Mouse (Mus musculus): Measurements from ENCODE around the gene Tmcc2. TPM values are rescaled to one million over a fixed set of nuclear protein-coding genes. Genes with fewer than 3 reads are reported as not detected.

The Tmcc2 gene
- total RNA-seq, 2 experiments from 2014 or later = 250 to 270 TPM

- DNase-seq (ENCODE audit: low spot score in 2 of 2) = no peak
Observed at GRCm38 (mm10) chr1:132392872-132393271, 1.8 kb upstream of the Tmcc2 start.

DNA sequence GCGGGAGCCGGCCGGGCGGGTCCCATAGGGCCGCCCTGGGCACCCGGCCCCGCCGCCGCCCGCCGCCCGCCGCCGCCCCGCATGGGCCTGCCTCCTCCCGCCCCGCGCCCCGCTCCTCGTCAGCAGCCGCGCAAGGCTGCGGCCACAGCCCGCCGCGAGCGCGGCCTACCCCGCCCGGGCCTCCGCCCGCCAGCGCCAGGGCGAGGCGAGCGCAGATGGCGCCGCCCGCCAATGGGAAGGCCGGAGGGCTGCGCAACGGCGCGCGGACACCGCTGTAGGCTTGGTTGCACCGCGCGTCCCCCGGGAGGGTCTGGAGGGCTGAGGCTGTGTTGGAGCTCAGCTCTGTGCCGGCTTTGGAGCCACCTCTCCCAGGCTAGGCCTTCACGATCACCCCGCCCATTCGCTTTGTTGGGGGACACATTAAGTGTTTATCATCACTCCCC, 520 bp upstream of the Tmcc2 start:
- DNase-seq (ENCODE audit: low spot score in 2 of 2) = peak; percentile 73 to 75

GRCm38 (mm10) chr1:132389886-132390585, 1.0 kb downstream of the Tmcc2 start:
- peak; percentile 79 to 88 for DNase-seq (ENCODE audit: low spot score in 2 of 2)

DNA sequence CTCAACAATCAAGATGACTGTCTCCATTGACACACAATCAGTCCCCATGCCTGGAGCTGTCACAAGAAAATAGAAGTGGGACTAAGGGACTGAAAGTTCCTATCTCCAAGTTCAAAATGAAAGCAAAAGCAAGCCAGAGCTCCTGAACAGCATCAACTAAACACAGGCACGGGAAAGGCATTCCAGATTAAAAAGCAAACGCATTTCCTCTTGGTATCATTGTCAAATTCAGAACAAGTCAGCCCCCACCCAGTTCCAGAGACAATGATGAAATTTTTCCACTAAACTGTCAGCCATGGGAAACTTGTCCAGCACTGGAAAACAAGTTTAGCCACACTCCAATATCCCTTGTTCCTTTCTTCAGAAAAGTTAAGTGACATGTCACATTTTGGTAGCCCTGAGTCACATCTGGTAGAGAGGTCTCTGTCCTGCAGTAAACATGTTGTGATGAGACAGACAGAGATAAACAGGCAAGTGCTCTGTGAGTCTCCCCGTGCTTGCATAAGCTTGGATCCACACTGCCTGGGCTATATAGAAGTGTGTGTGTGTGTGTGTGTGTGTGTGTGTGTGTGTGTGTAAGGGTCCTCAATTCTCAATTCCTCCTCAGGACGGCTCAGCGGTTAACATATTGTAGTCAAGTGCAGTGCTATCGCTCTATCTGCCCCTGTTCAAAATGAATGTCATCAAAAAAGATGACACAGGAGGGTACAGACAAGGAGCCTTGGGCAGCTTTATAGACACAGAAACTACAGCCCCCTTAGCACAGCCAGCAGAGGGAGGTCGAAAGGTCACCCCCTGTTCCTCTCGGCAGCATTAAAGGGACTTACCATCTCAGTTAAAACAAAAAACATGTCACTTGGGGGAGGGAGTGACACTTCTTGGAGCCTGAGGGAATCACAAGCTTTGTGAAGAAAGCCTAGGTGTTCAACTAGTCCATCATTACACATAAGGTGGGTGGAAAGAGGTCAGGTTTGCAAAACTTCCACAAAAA, 2.0 kb downstream of the Tmcc2 start:
- DNase-seq (ENCODE audit: low spot score in 2 of 2) = no peak

GRCm38 (mm10) chr1:132387943-132388342, 3.1 kb downstream of the Tmcc2 start:
- DNase-seq (ENCODE audit: low spot score in 2 of 2) = peak in 1 of 2 experiments; percentile 78

DNA sequence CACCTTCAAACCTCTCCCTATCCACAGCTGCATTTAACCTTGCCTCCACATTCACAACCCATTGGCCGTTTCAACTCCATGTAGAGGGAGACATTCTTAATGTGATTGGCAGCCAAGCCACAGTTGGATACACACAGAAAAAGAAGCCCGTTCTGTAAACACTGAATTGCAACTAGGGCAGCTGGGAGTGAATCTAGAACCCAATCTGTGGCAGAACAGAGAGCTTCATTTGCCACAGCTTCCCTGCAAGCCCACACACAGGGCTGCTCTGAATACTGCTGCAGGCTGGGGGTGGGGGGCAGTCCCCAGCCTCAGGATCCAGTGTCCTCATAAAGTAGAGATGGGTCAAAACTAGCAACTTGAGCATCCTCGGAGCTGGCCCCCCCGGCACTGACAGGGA, 4.8 kb downstream of the Tmcc2 start:
- DNase-seq (ENCODE audit: low spot score in 2 of 2) = peak in 1 of 2 experiments; percentile 85

- no peak for DNase-seq (ENCODE audit: low spot score in 2 of 2)
Observed at GRCm38 (mm10) chr1:132385711-132386110, 5.4 kb downstream of the Tmcc2 start.

- no peak for DNase-seq (ENCODE audit: low spot score in 2 of 2)
Observed at GRCm38 (mm10) chr1:132385266-132385665, 5.8 kb downstream of the Tmcc2 start.

DNA sequence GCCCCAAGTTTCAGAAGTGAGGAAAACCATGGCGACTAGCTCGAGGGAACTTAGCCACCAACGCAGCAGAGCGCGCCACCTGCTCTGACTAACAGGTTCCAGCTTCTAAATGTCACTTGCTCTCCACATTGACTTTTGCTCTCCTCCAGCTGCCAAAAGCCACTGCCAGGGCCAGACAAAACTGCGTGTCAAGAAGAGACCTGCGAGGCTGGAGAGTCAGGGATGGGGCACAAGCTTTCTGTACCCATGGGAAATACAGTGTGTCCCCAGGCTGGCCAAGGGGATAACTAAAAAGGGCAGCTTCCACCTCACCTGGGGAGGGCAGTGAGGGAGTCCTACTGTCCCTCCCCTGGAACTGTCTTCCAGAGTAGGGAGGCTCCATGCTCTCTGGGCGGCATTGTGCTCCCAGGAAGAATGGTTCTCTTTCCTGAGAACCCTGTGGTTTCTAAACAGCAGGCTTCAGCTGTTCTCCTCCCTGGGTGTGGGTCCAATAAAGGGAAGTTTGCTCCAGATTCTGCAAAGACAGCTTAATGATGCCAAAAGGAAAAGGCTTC, 7.0 kb downstream of the Tmcc2 start:
- DNase-seq (ENCODE audit: low spot score in 2 of 2) = no peak

DNA sequence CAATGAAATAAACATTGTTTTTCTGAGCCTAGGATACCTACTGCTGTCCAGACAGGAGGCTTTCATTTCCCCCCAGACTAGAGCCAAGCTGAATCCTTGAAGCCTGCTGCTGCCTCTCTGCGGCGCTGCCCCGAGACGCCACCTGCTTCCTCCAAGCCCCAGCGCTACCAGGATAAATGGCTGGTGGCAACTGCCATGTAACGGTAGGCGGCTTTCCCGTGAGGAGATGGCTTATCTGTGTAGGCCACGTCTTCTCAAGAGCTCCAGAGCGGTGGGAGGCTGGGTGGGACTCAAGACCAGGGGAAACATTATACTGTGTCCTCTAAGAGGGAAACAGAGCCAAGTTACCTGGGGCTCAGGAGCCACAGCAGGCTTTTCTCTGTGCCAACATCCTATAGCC, 9.2 kb downstream of the Tmcc2 start:
- no peak for DNase-seq (ENCODE audit: low spot score in 2 of 2)

GRCm38 (mm10) chr1:132380550-132381100, 10.5 kb downstream of the Tmcc2 start:
- no peak for DNase-seq (ENCODE audit: low spot score in 2 of 2)

- DNase-seq (ENCODE audit: low spot score in 2 of 2) = no peak
Observed at GRCm38 (mm10) chr1:132377811-132378210, 13.3 kb downstream of the Tmcc2 start.

DNA sequence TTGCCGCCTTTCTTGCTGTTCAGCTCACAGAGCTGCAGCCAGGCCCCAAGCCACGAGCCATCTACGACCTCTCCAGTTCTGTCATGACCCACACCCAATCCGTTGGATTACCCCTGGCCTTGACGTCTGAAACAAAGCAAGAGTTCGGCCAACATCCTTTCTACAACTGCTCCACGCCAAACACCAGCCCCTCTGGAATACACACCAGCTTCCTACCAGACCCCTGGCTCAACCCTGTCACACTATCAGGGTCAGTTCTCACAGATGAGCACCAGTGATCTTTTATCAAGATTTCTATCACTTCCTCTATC, 14.1 kb downstream of the Tmcc2 start:
- DNase-seq (ENCODE audit: low spot score in 2 of 2) = no peak

GRCm38 (mm10) chr1:132376211-132377054, 14.6 kb downstream of the Tmcc2 start:
- DNase-seq (ENCODE audit: low spot score in 2 of 2) = no peak

DNA sequence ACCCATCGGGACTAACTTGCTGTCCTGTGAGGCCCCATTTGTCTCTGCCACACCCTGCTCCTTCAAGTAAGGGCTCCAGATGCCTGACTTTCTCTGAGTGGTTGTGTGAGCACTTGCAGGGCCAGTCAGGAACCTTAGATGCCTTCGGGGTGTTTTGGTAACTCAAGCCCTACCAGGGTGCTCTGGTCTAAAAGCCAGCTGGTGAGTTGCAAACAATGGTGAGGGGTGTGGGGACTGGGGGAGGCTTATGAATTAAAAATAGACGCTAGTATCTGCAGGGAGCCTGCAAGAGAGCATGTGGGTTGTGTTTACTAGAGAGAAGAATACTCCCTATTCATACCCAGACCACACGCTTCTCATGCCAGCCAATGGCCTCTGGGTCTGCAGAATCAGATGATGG, 15.8 kb downstream of the Tmcc2 start:
- DNase-seq (ENCODE audit: low spot score in 2 of 2) = peak in 1 of 2 experiments; percentile 72

GRCm38 (mm10) chr1:132374873-132375244, 16.2 kb downstream of the Tmcc2 start:
- DNase-seq (ENCODE audit: low spot score in 2 of 2) = no peak

- no peak for DNase-seq (ENCODE audit: low spot score in 2 of 2)
Observed at GRCm38 (mm10) chr1:132374140-132374872, 16.8 kb downstream of the Tmcc2 start.

- DNase-seq (ENCODE audit: low spot score in 2 of 2) = no peak
Observed at GRCm38 (mm10) chr1:132372896-132373534, 18.1 kb downstream of the Tmcc2 start.

DNA sequence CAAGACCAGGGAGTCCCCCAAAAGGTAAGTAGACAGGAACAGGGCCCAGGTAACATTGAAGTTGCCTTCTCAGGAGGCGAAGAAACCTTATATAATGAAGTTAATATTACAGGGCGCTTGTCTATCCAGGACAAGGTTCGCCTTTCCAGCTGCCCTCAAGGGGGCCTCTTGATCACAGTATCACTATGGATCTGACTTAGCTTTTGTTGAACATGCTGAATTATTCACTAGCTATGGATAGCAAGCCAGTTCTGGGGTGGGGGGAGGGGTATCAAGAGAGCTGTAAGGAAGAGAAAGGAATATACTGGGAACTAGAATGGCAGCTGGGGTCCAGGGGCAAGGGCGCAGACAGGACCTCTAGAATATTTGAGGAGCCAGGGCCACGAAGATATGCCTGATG, 18.7 kb downstream of the Tmcc2 start:
- no peak for DNase-seq (ENCODE audit: low spot score in 2 of 2)

Measured in layer of hippocampus, adult 18-20 months (tissue).